Mouse (Mus musculus): ENCODE results near the gene Sh2d4b. TPM values are rescaled to one million over a fixed set of nuclear protein-coding genes. Genes with fewer than 3 reads are reported as not detected.

The Sh2d4b gene
- polyA plus RNA-seq, 1 experiment: 0.40 TPM

DNA sequence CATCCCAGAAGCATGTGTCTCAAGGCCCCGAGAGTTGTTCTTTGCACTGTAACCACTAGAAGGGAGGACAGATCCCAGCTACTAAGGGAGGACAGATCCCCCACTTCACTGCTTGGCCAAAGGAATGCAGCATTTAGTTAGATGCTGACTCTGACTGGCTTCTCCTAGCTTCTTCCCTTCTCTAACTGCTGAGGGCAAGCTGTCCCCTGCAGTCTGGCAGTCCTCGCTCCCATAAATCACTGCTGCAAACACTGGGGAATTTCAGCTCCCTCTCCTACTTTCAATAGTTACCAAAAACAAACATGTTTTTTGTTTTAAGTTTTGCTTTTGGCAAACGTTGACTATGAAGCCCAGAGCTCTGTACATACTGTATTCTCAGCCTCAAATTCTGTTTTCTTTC is 22.5 kb downstream of the Sh2d4b start:
- H3K4me1 ChIP-seq (ENCODE audit: control insufficient read depth, insufficient read depth, low read length): no peaks in the 10 kb centered on the region
- no peak overlapping the region for H3K4me3 ChIP-seq (ENCODE audit: insufficient read depth, low read length)
- TF ChIP-seq POLR2A (IDR thresholded peaks at IDR 0.05; ENCODE audit: borderline replicate concordance, low read depth, low read length): no peak
- TF ChIP-seq CTCF (IDR thresholded peaks at IDR 0.05; ENCODE audit: low read depth, low read length): no peak
- no peak overlapping the region for H3K27ac ChIP-seq (ENCODE audit: insufficient read depth, low read depth, low read length)

DNA sequence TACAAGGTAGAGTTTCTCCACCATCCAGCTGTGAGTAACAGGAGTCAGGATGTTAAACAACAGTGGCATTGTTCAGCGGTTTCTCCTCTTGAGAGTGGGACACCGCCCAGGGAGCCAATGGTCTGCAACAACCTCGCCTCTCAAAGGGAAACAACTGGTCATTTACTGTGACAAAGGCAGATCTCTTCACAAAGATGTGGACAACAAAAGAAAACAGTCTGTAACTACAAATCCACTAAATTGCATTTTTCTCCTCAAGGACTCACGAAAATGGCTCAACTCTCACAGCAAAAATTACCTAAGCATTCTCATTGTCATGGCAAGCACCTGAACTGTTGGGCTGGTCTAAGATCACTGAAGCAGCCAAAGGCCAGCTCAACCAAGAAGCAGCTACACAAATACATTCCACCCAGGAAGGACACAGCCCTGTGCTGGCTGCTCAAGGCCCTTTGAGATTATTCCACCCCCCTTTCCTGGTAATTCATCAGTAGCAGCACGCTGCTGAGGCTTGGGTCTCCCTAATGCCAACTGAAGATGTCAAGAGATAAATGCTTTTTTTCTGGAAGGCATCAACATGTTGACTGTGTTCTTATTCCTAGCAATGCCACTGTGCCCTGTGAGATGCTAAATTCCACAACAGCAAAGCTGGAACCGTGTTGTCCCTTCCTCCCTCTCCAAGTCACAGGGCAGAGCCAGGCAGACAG is 28.1 kb downstream of the Sh2d4b start:
- H3K4me1 ChIP-seq (ENCODE audit: control insufficient read depth, insufficient read depth, low read length): no peaks in the 10 kb centered on the region
- H3K27ac ChIP-seq (ENCODE audit: insufficient read depth, low read depth, low read length): no peak overlapping the region
- TF ChIP-seq POLR2A (IDR thresholded peaks at IDR 0.05; ENCODE audit: borderline replicate concordance, low read depth, low read length) (no peak), CTCF (IDR thresholded peaks at IDR 0.05; ENCODE audit: low read depth, low read length) (no peak)
- H3K4me3 ChIP-seq (ENCODE audit: insufficient read depth, low read length): no peak overlapping the region

DNA sequence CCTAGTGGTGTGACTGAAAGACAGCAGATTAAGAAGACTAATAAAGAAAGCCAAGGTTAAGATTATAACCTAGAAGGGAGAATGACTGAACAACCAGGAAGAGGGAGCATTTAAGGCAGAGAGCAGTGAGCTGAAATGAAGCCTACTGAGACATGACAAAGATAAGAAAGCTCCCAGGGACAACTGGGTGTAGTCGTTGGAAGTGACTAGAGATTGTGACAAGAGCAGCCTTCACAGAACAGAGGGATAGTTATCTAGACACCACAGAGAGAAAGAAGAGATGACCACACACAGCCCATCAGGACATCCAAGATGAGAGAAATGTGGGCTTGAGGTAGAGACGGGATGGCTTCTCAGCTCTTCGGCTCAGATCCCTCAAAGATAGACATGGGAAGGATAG is 29.4 kb downstream of the Sh2d4b start:
- H3K4me1 ChIP-seq (ENCODE audit: control insufficient read depth, insufficient read depth, low read length): no peaks in the 10 kb centered on the region
- no peak for TF ChIP-seq POLR2A (IDR thresholded peaks at IDR 0.05; ENCODE audit: borderline replicate concordance, low read depth, low read length)
- no peak for TF ChIP-seq CTCF (IDR thresholded peaks at IDR 0.05; ENCODE audit: low read depth, low read length)
- H3K27ac ChIP-seq (ENCODE audit: insufficient read depth, low read depth, low read length): no peak overlapping the region
- no peak overlapping the region for H3K4me3 ChIP-seq (ENCODE audit: insufficient read depth, low read length)

DNA sequence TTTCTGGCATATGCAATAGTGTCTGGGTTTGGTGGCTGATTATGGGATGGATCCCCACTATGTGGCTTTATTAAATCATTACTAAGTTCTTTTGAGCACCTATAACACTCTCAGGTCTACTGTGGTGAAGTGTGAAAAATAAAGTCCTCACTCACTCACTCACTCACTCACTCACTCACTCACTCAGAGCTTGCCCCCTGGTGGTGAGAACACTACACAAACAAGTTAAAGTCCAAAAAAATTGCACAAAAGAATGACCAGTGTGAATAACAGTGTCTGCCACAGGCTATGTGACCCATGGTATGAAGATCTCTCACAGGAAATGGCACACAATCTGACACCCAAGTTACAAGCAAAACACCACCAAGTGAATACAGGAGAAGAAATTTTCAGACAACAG is 30.0 kb downstream of the Sh2d4b start:
- Histone ChIP-seq H3K4me1 (ENCODE audit: control insufficient read depth, insufficient read depth, low read length) (no peaks in the 10 kb centered on the region), H3K27ac (ENCODE audit: insufficient read depth, low read depth, low read length) (no peak overlapping the region), H3K4me3 (ENCODE audit: insufficient read depth, low read length) (no peak overlapping the region)
- TF ChIP-seq POLR2A (IDR thresholded peaks at IDR 0.05; ENCODE audit: borderline replicate concordance, low read depth, low read length): no peak
- no peak for TF ChIP-seq CTCF (IDR thresholded peaks at IDR 0.05; ENCODE audit: low read depth, low read length)

DNA sequence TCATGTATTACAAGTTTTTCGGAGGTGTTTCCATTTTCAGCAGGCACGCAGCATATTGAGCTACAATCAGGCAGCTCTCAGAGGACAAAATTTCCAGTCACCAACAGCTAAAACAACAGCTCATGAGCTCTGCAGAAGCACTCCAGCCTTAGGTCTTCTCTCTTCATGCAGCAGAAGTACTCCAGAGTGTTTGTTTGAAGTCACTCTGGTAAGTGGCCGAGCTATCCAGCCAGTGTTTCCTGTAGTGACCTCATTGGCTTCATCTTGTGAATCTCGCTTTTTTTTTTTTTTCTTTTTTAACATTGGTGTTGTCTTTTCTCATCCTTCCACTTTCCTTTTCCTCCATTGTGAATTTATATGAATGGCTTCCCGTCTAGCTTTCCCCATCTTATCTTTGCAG is 40.1 kb downstream of the Sh2d4b start:
- TF ChIP-seq CTCF (IDR thresholded peaks at IDR 0.05; ENCODE audit: low read depth, low read length): no peak
- Histone ChIP-seq H3K4me1 (ENCODE audit: control insufficient read depth, insufficient read depth, low read length) (no peaks in the 10 kb centered on the region), H3K27ac (ENCODE audit: insufficient read depth, low read depth, low read length) (no peak overlapping the region), H3K4me3 (ENCODE audit: insufficient read depth, low read length) (no peak overlapping the region)

DNA sequence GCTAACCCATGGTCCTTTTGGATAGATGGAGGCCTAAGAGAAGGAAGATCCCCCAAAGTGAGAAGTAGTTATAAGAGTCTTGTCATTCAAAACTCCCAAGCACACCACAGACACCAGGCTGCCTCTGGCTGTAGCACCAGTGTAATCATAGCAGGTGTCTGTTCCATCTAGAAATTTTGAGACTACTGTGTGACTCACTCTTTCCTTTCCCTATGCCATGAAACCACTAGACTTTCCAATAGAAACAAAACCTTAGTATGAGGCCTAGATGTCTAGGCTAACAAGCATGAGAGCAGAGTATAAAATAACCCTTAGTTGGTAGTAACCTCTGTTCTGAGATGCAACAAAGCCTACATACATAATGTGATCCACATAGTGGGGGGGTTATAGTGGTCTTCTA is 55.7 kb downstream of the Sh2d4b start:
- TF ChIP-seq POLR2A (IDR thresholded peaks at IDR 0.05; ENCODE audit: borderline replicate concordance, low read depth, low read length) (no peak), CTCF (IDR thresholded peaks at IDR 0.05; ENCODE audit: low read depth, low read length) (no peak)
- no peak overlapping the region for H3K4me3 ChIP-seq (ENCODE audit: insufficient read depth, low read length)
- H3K27ac ChIP-seq (ENCODE audit: insufficient read depth, low read depth, low read length): no peak overlapping the region
- no peaks in the 10 kb centered on the region for H3K4me1 ChIP-seq (ENCODE audit: control insufficient read depth, insufficient read depth, low read length)

DNA sequence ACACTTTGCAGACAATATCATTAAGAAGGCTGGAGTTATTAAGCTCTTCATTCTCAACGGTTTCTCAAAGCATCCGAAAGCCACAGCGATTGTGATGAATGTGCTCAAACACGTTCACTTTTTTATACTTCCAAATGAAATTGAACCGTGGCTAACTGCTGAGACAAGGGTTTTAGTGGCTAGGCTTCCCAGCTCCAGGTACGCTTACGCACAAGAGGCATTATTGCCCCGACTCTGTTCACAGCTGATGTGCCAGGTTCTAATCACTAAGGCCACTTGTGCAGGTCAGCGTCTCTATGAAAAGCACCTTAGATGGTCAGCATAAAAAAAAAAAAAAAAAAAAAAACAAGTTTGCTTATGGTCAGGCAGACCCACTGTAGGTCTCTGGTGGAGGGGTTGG is 62.6 kb downstream of the Sh2d4b start:
- TF ChIP-seq CTCF (IDR thresholded peaks at IDR 0.05; ENCODE audit: low read depth, low read length): no peak
- no peak for TF ChIP-seq POLR2A (IDR thresholded peaks at IDR 0.05; ENCODE audit: borderline replicate concordance, low read depth, low read length)

DNA sequence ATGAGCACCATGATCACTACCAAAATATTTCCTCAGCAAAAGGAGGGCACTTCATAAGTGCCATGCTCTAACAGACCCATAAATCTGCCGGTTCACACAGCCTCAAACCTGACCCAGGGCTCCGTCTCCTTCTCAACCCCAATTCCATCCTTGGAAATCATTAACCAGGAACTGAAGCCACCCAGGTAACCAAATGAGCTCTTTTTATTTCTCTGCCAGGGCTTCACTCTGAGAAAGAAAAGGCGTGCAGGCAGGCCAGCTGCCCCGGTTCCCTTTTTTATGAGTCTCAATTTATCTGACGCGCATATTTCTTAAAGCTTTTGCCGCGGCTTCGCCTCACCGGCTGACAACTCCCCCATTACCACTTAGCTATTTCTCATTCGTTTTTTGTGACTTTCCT is 63.0 kb downstream of the Sh2d4b start:
- TF ChIP-seq POLR2A (IDR thresholded peaks at IDR 0.05; ENCODE audit: borderline replicate concordance, low read depth, low read length) (no peak), CTCF (IDR thresholded peaks at IDR 0.05; ENCODE audit: low read depth, low read length) (no peak)
- H3K27ac ChIP-seq (ENCODE audit: insufficient read depth, low read depth, low read length): no peak overlapping the region
- H3K4me1 ChIP-seq (ENCODE audit: control insufficient read depth, insufficient read depth, low read length): no peaks in the 10 kb centered on the region
- H3K4me3 ChIP-seq (ENCODE audit: insufficient read depth, low read length): no peak overlapping the region

More for the DNA sequence above, 62.6 kb downstream of the Sh2d4b start:
- no peak overlapping the region for H3K4me3 ChIP-seq (ENCODE audit: insufficient read depth, low read length)
- no peak overlapping the region for H3K27ac ChIP-seq (ENCODE audit: insufficient read depth, low read depth, low read length)
- no peaks in the 10 kb centered on the region for H3K4me1 ChIP-seq (ENCODE audit: control insufficient read depth, insufficient read depth, low read length)

DNA sequence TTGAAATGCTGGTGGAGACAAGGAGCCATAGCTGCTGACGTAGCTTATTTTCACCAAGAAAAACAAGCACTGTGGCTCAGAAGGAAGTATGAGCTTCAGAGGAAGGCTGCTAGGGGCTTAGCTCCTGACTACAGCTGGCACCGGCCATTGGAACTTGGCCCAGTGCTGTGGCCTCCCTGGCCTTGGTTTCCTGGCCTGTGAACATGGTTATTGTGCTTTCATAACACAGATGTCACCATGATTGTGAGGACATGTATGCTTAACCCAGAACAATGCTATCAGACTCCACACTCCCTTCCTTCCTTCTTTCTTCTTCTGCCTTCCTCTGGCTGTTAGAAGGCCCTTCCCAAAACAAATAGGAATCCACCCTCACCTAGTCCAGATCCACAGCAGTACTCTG is 75.0 kb downstream of the Sh2d4b start:
- TF ChIP-seq CTCF (IDR thresholded peaks at IDR 0.05; ENCODE audit: low read depth, low read length) (no peak), POLR2A (IDR thresholded peaks at IDR 0.05; ENCODE audit: borderline replicate concordance, low read depth, low read length) (no peak)
- H3K27ac ChIP-seq (ENCODE audit: insufficient read depth, low read depth, low read length): no peak overlapping the region

DNA sequence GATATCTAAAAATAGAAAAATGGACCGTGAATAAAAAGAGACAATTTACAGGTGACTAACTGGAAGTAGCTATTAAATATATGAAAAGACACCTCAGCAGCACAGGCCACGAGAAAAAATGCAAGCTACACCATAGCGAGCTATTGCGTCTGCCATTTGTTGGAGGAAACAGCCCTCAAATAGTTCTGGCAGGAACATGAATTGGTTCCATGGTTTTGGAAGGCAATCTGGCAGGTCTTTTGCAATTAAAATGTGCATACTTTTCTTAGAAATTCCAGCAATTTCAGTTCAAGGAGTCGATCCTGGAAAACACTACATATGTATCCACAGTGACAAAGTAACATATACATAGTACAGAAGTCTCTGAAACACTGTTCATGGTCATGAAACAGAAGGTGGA is 76.4 kb downstream of the Sh2d4b start:
- TF ChIP-seq CTCF (IDR thresholded peaks at IDR 0.05; ENCODE audit: low read depth, low read length) (no peak), POLR2A (IDR thresholded peaks at IDR 0.05; ENCODE audit: borderline replicate concordance, low read depth, low read length) (no peak)
- no peak overlapping the region for H3K4me3 ChIP-seq (ENCODE audit: insufficient read depth, low read length)
- H3K4me1 ChIP-seq (ENCODE audit: control insufficient read depth, insufficient read depth, low read length): no peaks in the 10 kb centered on the region
- no peak overlapping the region for H3K27ac ChIP-seq (ENCODE audit: insufficient read depth, low read depth, low read length)

More for the DNA sequence above, 75.0 kb downstream of the Sh2d4b start:
- Histone ChIP-seq H3K4me1 (ENCODE audit: control insufficient read depth, insufficient read depth, low read length) (no peaks in the 10 kb centered on the region), H3K4me3 (ENCODE audit: insufficient read depth, low read length) (no peak overlapping the region)

DNA sequence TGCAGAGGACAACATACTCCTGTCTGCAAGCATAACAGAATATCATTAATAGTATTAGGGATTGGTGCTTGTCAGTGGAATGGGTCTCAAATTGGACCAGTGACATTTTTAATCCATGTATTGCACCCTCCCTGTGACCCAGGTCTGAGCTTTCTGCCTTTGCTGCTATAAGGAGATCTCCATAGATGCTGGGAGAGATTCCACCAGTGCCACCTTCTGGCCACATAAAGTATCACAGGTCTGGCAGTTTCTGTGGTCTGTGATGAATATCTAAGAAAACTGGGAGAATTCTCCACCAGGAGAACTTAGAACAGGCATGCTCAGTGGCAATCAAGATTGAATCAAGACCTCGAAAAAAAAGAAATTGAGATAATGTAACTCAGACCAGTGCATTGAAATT is 101.5 kb downstream of the Sh2d4b start:
- Histone ChIP-seq H3K4me3 (ENCODE audit: insufficient read depth, low read length) (no peak overlapping the region), H3K27ac (ENCODE audit: insufficient read depth, low read depth, low read length) (no peak overlapping the region)
- TF ChIP-seq POLR2A (IDR thresholded peaks at IDR 0.05; ENCODE audit: borderline replicate concordance, low read depth, low read length) (no peak), CTCF (IDR thresholded peaks at IDR 0.05; ENCODE audit: low read depth, low read length) (no peak)

More for the DNA sequence above, 101.5 kb downstream of the Sh2d4b start:
- H3K4me1 ChIP-seq (ENCODE audit: control insufficient read depth, insufficient read depth, low read length): no peaks in the 10 kb centered on the region

Data from bone marrow macrophage, adult 2 months (primary cell).